Mouse (Mus musculus) layer of hippocampus, postnatal 25 days (tissue): ENCODE data around the gene Rad51b. TPM values are rescaled to one million over a fixed set of nuclear protein-coding genes. Genes with fewer than 3 reads are reported as not detected.

Source experiments
- DNase-seq, 2 experiments: peaks; one replicate each; pipeline ENCODE4 v3.0.0; 2022; ENCODE audit warnings: mixed read lengths in 2 of 2, low spot score in 1 of 2; ENCODE audit errors: extremely low spot score in 1 of 2
- total RNA-seq, 2 experiments: library from RNA; stranded (reverse); gene quantifications; 2 replicates each; pipeline ENCODE4 v1.2.3; 2021

Gene Rad51b
- total RNA-seq, 2 experiments from 2014 or later = 0.30 TPM; not detected in 1

GRCm38 (mm10) chr12:79512205-79512886, 215.3 kb downstream of the Rad51b start:
- no peak for DNase-seq

GRCm38 (mm10) chr12:79512982-79513681, 216.1 kb downstream of the Rad51b start:
- DNase-seq = no peak

- no peak for DNase-seq
Measured at GRCm38 (mm10) chr12:79514680-79515079, 217.6 kb downstream of the Rad51b start.

- no peak for DNase-seq
Measured at GRCm38 (mm10) chr12:79522374-79522773, 225.3 kb downstream of the Rad51b start.

- no peak for DNase-seq
Measured at GRCm38 (mm10) chr12:79524941-79525871, 228.1 kb downstream of the Rad51b start.

- no peak for DNase-seq
Measured at GRCm38 (mm10) chr12:79525872-79526271, 228.8 kb downstream of the Rad51b start.

- DNase-seq = no peak
Measured at GRCm38 (mm10) chr12:79527222-79527621, 230.1 kb downstream of the Rad51b start.

GRCm38 (mm10) chr12:79530275-79530902, 233.3 kb downstream of the Rad51b start:
- DNase-seq = no peak

GRCm38 (mm10) chr12:79531809-79532798, 235.0 kb downstream of the Rad51b start:
- no peak for DNase-seq

GRCm38 (mm10) chr12:79534778-79535177, 237.7 kb downstream of the Rad51b start:
- no peak for DNase-seq

GRCm38 (mm10) chr12:79535532-79536437, 238.7 kb downstream of the Rad51b start:
- no peak for DNase-seq

- DNase-seq = no peak
Measured at GRCm38 (mm10) chr12:79540176-79540575, 243.1 kb downstream of the Rad51b start.

- DNase-seq = no peak
Measured at GRCm38 (mm10) chr12:79541581-79541980, 244.5 kb downstream of the Rad51b start.

- no peak for DNase-seq
Measured at GRCm38 (mm10) chr12:79545063-79545462, 248.0 kb downstream of the Rad51b start.

GRCm38 (mm10) chr12:79547556-79547955, 250.5 kb downstream of the Rad51b start:
- no peak for DNase-seq

GRCm38 (mm10) chr12:79548607-79549330, 251.7 kb downstream of the Rad51b start:
- no peak for DNase-seq

- no peak for DNase-seq
Measured at GRCm38 (mm10) chr12:79550049-79550682, 253.1 kb downstream of the Rad51b start.
